Mouse (Mus musculus) liver, embryonic 16.5 days (tissue): ENCODE measurements around the gene Cdk8. TPM values are rescaled to one million over a fixed set of nuclear protein-coding genes. Genes with fewer than 3 reads are reported as not detected.
A peak's percentile ranks its signal among the peaks of the same experiment; 100 is the strongest.

Source experiments
- ATAC-seq: fragments of 200-750 bp; cut with Nextera tagmentation; 2 replicates; pipeline ENCODE4 v1.8.0; 2017; ENCODE audit warnings: low read depth, mild to moderate bottlenecking, moderate number of reproducible peaks, moderate library complexity
- H3K27ac ChIP-seq: fragments of 300-500 bp; sonication (generic); 2 replicates; pipeline ENCODE4 v1.5.1; 2014; ENCODE audit warnings: mild to moderate bottlenecking, low read length
- H3K27me3 ChIP-seq: fragments of 300-500 bp; sonication (generic); 2 replicates; pipeline ENCODE4 v1.6.1; 2014; ENCODE audit warnings: low read depth, low read length, mixed read lengths; ENCODE audit not compliant: control insufficient read depth, insufficient read depth
- H3K36me3 ChIP-seq: fragments of 300-500 bp; sonication (generic); 2 replicates; pipeline ENCODE4 v1.6.1; 2014; ENCODE audit warnings: mild to moderate bottlenecking; ENCODE audit not compliant: control insufficient read depth, insufficient read depth
- H3K4me1 ChIP-seq: fragments of 300-500 bp; sonication (generic); 2 replicates; pipeline ENCODE4 v1.6.1; 2014; ENCODE audit warnings: low read depth, low read length, mixed read lengths; ENCODE audit not compliant: control insufficient read depth
- H3K4me2 ChIP-seq: fragments of 300-500 bp; sonication (generic); 2 replicates; pipeline ENCODE4 v1.6.1; 2014; ENCODE audit warnings: low read depth, low read length, mixed read lengths
- H3K4me3 ChIP-seq: fragments of 300-500 bp; sonication (generic); 2 replicates; pipeline ENCODE4 v1.5.1; 2014; ENCODE audit warnings: low read depth, mild to moderate bottlenecking, low read length
- H3K9ac ChIP-seq: fragments of 300-500 bp; sonication (generic); 2 replicates; pipeline ENCODE4 v1.6.1; 2014; ENCODE audit warnings: low read depth, low read length
- H3K9me3 ChIP-seq: fragments of 300-500 bp; sonication (generic); replicated peaks from 2 replicates; pipeline ENCODE4 v1.6.1; 2016; ENCODE audit warnings: low read length; ENCODE audit not compliant: control insufficient read depth
- WGBS: fragments of 180-500 bp; shearing (Covaris S2); extraction: QIAGEN DNeasy Blood & Tissue Kit; methylation state at CpG from one replicate; pipeline ENCODE4 v1.1.7; 2014; ENCODE audit not compliant: insufficient replicate concordance; 5-methylcytosine and 5-hydroxymethylcytosine counted together
- polyA plus RNA-seq: library from polyadenylated mRNA; unstranded; fragments of >200 nt; fragmentation: Nextera tagmentation; extraction: Ambion mirVana; gene quantifications from 2 replicates; pipeline ENCODE4 v1.2.1, GENCODE M21; 2015

Cdk8 gene
- polyA plus RNA-seq, 1 experiment from 2014 or later = 11.5 TPM

- Histone ChIP-seq H3K4me2 (no peak overlapping the region), H3K9me3 (no peaks in the 10 kb centered on the region), H3K9ac (no peak overlapping the region), H3K27me3 (no peaks in the 10 kb centered on the region), H3K4me3 (no peak overlapping the region), H3K4me1 (peaks cover 19% of the 10 kb centered on the region), H3K27ac (no peak overlapping the region), H3K36me3 (no peaks in the 10 kb centered on the region)
- WGBS = 69% methylated on average over 7 of the region's 7 CpGs
- ATAC-seq = no peak
Observed at GRCm38 (mm10) chr5:146332541-146332940, 101.5 kb downstream of the Cdk8 start.

- Histone ChIP-seq H3K36me3 (no peaks in the 10 kb centered on the region), H3K27ac (no peak overlapping the region), H3K27me3 (no peaks in the 10 kb centered on the region), H3K9me3 (no peaks in the 10 kb centered on the region), H3K4me1 (peaks cover 17% of the 10 kb centered on the region), H3K4me3 (no peak overlapping the region), H3K9ac (no peak overlapping the region), H3K4me2 (no peak overlapping the region)
- WGBS = 63% methylated on average over 1 of the region's 1 CpGs
- ATAC-seq = peak; percentile 44; the same call in 1 of the 2 replicates
Observed at GRCm38 (mm10) chr5:146334410-146334809, 103.4 kb downstream of the Cdk8 start.

- 56% methylated on average over 9 of the region's 9 CpGs for WGBS
- Histone ChIP-seq H3K27ac (no peak overlapping the region), H3K4me3 (no peak overlapping the region), H3K36me3 (no peaks in the 10 kb centered on the region), H3K4me1 (peaks cover 9% of the 10 kb centered on the region), H3K9ac (no peak overlapping the region), H3K9me3 (no peaks in the 10 kb centered on the region), H3K4me2 (no peak overlapping the region), H3K27me3 (no peaks in the 10 kb centered on the region)
- ATAC-seq = no peak
Observed at GRCm38 (mm10) chr5:146338064-146338463, 107.0 kb downstream of the Cdk8 start.

- Histone ChIP-seq H3K4me1 (peaks cover 4% of the 10 kb centered on the region; the same call in 1 of the 2 replicates), H3K9me3 (no peaks in the 10 kb centered on the region), H3K27me3 (no peaks in the 10 kb centered on the region), H3K9ac (no peak overlapping the region), H3K4me2 (peak overlapping the region; percentile 32; the same call in 1 of the 2 replicates), H3K27ac (no peak overlapping the region), H3K4me3 (peak overlapping the region; percentile 33; the same call in 1 of the 2 replicates), H3K36me3 (no peaks in the 10 kb centered on the region)
- ATAC-seq = peak; percentile 77
- WGBS = 57% methylated on average over 4 of the region's 4 CpGs
Observed at GRCm38 (mm10) chr5:146340037-146340436, 109.0 kb downstream of the Cdk8 start.

DNA sequence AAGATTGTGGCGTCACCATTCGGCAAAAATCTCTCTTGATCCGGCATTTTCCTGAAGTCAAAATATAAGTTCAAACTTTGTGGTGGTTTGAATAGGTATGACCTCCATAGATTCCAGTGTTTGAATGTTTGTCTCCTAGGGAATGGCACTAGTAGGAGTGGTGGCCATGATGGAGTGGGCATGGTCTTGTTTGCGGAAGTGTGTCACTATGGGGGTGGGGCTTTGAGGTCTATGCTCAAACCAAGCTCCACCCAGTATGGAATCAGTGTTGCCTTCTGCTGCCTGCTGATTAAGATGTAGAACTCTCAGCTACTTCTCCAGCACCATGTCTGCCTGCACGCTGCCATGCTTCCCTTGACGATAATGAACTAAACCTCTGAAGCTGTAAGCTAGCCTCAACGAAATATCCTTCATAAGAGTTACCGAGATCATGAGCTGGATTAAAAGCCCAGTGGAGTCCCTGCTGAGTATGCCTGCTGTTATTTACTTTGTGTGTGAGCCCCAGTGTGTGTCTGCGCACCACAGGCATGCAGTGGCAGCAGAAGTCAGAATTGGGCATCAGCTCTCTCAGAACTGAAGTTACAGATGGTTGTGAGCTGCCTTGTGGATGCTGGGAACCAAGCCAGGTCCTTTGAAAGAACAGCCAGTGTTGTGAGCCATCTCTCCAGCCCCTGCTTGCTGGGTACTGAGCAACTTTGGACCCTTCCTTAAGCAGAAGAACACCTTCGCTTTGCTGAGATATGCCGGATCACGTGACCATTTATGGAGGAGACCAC is 114.1 kb downstream of the Cdk8 start:
- Histone ChIP-seq H3K36me3 (no peaks in the 10 kb centered on the region), H3K9ac (no peak overlapping the region), H3K4me3 (no peak overlapping the region), H3K4me2 (no peak overlapping the region), H3K27me3 (no peaks in the 10 kb centered on the region), H3K4me1 (peaks cover 3% of the 10 kb centered on the region; the same call in 1 of the 2 replicates), H3K27ac (no peak overlapping the region), H3K9me3 (no peaks in the 10 kb centered on the region)
- ATAC-seq = no peak
- 71% methylated on average over 12 of the region's 12 CpGs for WGBS

DNA sequence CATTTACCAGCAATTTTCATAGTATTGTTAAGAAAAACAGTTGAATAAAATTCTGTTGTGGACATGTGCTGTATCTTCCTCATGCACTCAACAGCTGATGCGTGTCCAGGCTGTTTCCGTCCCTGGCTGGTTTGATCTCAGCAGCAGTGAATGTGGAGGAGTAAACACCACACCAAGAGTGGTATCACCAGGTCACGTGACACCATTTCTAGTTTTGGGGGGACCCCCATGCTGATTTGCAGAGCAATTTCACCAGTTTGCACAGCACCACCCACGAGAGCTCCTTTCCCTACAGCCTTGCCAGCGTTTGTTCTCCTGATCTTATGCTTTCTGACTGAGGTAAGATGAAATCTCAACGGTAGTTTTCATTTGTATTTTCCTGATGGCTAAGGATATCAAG is 116.1 kb downstream of the Cdk8 start:
- no peaks in the 10 kb centered on the region for H3K9me3 ChIP-seq
- no peaks in the 10 kb centered on the region for H3K27me3 ChIP-seq
- ATAC-seq = no peak
- H3K27ac ChIP-seq = no peak overlapping the region
- no peaks in the 10 kb centered on the region for H3K36me3 ChIP-seq
- H3K4me3 ChIP-seq = no peak overlapping the region
- no peak overlapping the region for H3K9ac ChIP-seq
- H3K4me1 ChIP-seq = no peaks in the 10 kb centered on the region
- no peak overlapping the region for H3K4me2 ChIP-seq
- 53% methylated on average over 6 of the region's 6 CpGs for WGBS

GRCm38 (mm10) chr5:146349183-146349582 is 118.2 kb downstream of the Cdk8 start:
- 53% methylated on average over 3 of the region's 3 CpGs for WGBS
- no peak overlapping the region for H3K4me3 ChIP-seq
- H3K36me3 ChIP-seq = no peaks in the 10 kb centered on the region
- H3K9me3 ChIP-seq = no peaks in the 10 kb centered on the region
- no peak for ATAC-seq
- H3K4me1 ChIP-seq = no peaks in the 10 kb centered on the region
- no peak overlapping the region for H3K4me2 ChIP-seq
- H3K27ac ChIP-seq = no peak overlapping the region
- H3K27me3 ChIP-seq = no peaks in the 10 kb centered on the region
- H3K9ac ChIP-seq = no peak overlapping the region

DNA sequence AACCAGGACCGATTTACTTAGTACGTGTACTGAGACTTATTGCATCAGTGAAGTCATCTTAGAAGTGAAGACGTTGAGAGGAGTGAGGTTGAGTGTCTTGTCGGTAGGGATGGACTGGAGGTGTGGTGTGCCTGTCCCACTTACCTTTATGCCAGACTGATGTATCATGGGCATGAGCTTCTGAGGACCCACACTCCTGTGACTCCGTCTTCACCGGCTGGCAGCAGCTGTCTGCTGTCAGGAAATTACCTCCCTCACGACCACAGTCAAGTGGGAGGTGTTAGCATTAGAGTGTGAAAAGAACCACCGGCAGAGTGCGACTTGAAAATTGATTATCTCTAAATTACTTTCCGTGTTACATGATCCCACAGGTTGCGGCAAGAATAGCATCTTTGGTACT is 119.8 kb downstream of the Cdk8 start:
- Histone ChIP-seq H3K4me2 (no peak overlapping the region), H3K36me3 (no peaks in the 10 kb centered on the region), H3K9me3 (no peaks in the 10 kb centered on the region), H3K4me1 (no peaks in the 10 kb centered on the region), H3K27ac (no peak overlapping the region), H3K4me3 (no peak overlapping the region), H3K27me3 (no peaks in the 10 kb centered on the region), H3K9ac (no peak overlapping the region)
- WGBS = 62% methylated on average over 11 of the region's 11 CpGs
- no peak for ATAC-seq

- H3K4me3 ChIP-seq = no peak overlapping the region
- H3K9me3 ChIP-seq = no peaks in the 10 kb centered on the region
- no peaks in the 10 kb centered on the region for H3K4me1 ChIP-seq
- 61% methylated on average over 7 of the region's 7 CpGs for WGBS
- no peak overlapping the region for H3K9ac ChIP-seq
- ATAC-seq = no peak
- no peaks in the 10 kb centered on the region for H3K27me3 ChIP-seq
- no peak overlapping the region for H3K4me2 ChIP-seq
- no peak overlapping the region for H3K27ac ChIP-seq
- H3K36me3 ChIP-seq = no peaks in the 10 kb centered on the region
Observed at GRCm38 (mm10) chr5:146352006-146352405, 121.0 kb downstream of the Cdk8 start.
